Mouse (Mus musculus) MEL (cell line): ENCODE measurements at regions not wholly inside any gene's neighbourhood (a gene's known extent, or its start where the extent isn't known, plus 50 kb on each side); places are given as distances from the start of the nearest gene placed in this dataset.

Experiments
- DNase-seq: peaks from one replicate; pipeline ENCODE4 v3.0.0; 2011; ENCODE audit warnings: low read depth, low spot score
- H3K27ac ChIP-seq: 2 replicates; pipeline ENCODE4 v1.5.1; 2012; ENCODE audit warnings: low read depth, mild to moderate bottlenecking, control low read depth, low read length, moderate library complexity; ENCODE audit not compliant: control insufficient read depth
- H3K27me3 ChIP-seq, 2 experiments: fragments of 150-350 bp in 1 of 2; sonication (generic) in 1 of 2; 2 replicates each; pipeline ENCODE4 v1.6.1; 2012; ENCODE audit warnings: low read length in 2 of 2, mild to moderate bottlenecking in 2 of 2, improper control_type of control experiment in 1 of 2, moderate library complexity in 1 of 2; ENCODE audit not compliant: insufficient read depth in 2 of 2, control insufficient read depth in 1 of 2
- H3K36me3 ChIP-seq, 2 experiments: 2 replicates each; pipeline ENCODE4 v1.6.1; 2012 to 2014; ENCODE audit warnings: low read length in 2 of 2, improper control_type of control experiment in 1 of 2, inconsistent platforms in 1 of 2, mild to moderate bottlenecking in 1 of 2; ENCODE audit not compliant: insufficient read depth in 2 of 2, control insufficient read depth in 1 of 2
- H3K4me1 ChIP-seq, 2 experiments: fragments of 150-350 bp in 1 of 2; sonication (generic) in 1 of 2; 2 replicates each; pipeline ENCODE4 v1.6.1; 2012; ENCODE audit warnings: low read length in 2 of 2, improper control_type of control experiment in 1 of 2, mild to moderate bottlenecking in 1 of 2; ENCODE audit not compliant: insufficient read depth in 2 of 2, control insufficient read depth in 1 of 2
- H3K4me3 ChIP-seq, 2 experiments: fragments of 150-350 bp in 1 of 2; sonication (generic) in 1 of 2; 2 replicates each; pipeline ENCODE4 v1.5.1; 2012; ENCODE audit warnings: low read depth in 2 of 2, low read length in 2 of 2, mild to moderate bottlenecking in 2 of 2, moderate library complexity in 2 of 2, control low read depth in 1 of 2, improper control_type of control experiment in 1 of 2; ENCODE audit not compliant: control insufficient read depth in 1 of 2, insufficient read depth in 1 of 2
- H3K79me2 ChIP-seq: 2 replicates; pipeline ENCODE4 v1.6.1; 2012; ENCODE audit warnings: mild to moderate bottlenecking, low read length, moderate library complexity; ENCODE audit not compliant: control insufficient read depth, poor library complexity, insufficient read depth
- H3K9ac ChIP-seq: 2 replicates; pipeline ENCODE4 v1.6.1; 2012; ENCODE audit warnings: low read depth, mild to moderate bottlenecking, control low read depth, low read length, moderate library complexity; ENCODE audit not compliant: control insufficient read depth, poor library complexity, severe bottlenecking
- H3K9me3 ChIP-seq: fragments of 150-350 bp; sonication (generic); replicated peaks from 2 replicates; pipeline ENCODE4 v1.6.1; 2012; ENCODE audit warnings: mild to moderate bottlenecking, low read length, improper control_type of control experiment, moderate library complexity; ENCODE audit not compliant: insufficient read depth
- BHLHE40 ChIP-seq: IDR thresholded peaks from 2 replicates; pipeline ENCODE4 v1.6.1; 2012; ENCODE audit warnings: low read depth, mild to moderate bottlenecking, inconsistent platforms, low read length, improper control_type of control experiment, borderline replicate concordance
- CHD1 ChIP-seq: IDR thresholded peaks from 2 replicates; pipeline ENCODE4 v1.6.1; 2012; ENCODE audit warnings: low read depth, mild to moderate bottlenecking, inconsistent platforms, low read length, improper control_type of control experiment
- ELF1 ChIP-seq: IDR thresholded peaks from 2 replicates; pipeline ENCODE4 v1.6.1; 2014; ENCODE audit warnings: low read depth, mild to moderate bottlenecking, inconsistent platforms, low read length, improper control_type of control experiment, moderate library complexity
- EP300 ChIP-seq, 2 experiments: IDR thresholded peaks; 2 replicates each; pipeline ENCODE4 v1.6.1; 2011; ENCODE audit warnings: improper control_type of control experiment in 2 of 2, low read length in 2 of 2, low read depth in 1 of 2, mild to moderate bottlenecking in 1 of 2
- ETS1 ChIP-seq: IDR thresholded peaks from 2 replicates; pipeline ENCODE4 v1.6.1; 2012; ENCODE audit warnings: low read depth, mild to moderate bottlenecking, inconsistent platforms, low read length, improper control_type of control experiment, moderate library complexity
- GATA1 ChIP-seq: IDR thresholded peaks from 2 replicates; pipeline ENCODE4 v1.6.1; 2011; ENCODE audit warnings: low read depth, low read length, improper control_type of control experiment
- HCFC1 ChIP-seq: IDR thresholded peaks from 2 replicates; pipeline ENCODE4 v1.6.1; 2012; ENCODE audit warnings: low read depth, mild to moderate bottlenecking, inconsistent platforms, low read length, improper control_type of control experiment, moderate library complexity
- JUND ChIP-seq: IDR thresholded peaks from 2 replicates; pipeline ENCODE4 v1.6.1; 2011; ENCODE audit warnings: low read depth, mild to moderate bottlenecking, improper control_type of control experiment, low read length
- MAFK ChIP-seq: IDR thresholded peaks from 2 replicates; pipeline ENCODE4 v1.6.1; 2011; ENCODE audit warnings: low read depth, mild to moderate bottlenecking, low read length, improper control_type of control experiment, borderline replicate concordance
- MAX ChIP-seq: IDR thresholded peaks from 2 replicates; pipeline ENCODE4 v1.6.1; 2011; ENCODE audit warnings: low read length, improper control_type of control experiment
- MEF2A ChIP-seq: IDR thresholded peaks from 2 replicates; pipeline ENCODE4 v1.6.1; 2014; ENCODE audit warnings: low read depth, mild to moderate bottlenecking, inconsistent platforms, low read length, improper control_type of control experiment; ENCODE audit not compliant: poor library complexity, insufficient replicate concordance, severe bottlenecking; ENCODE audit errors: extremely low read depth
- RCOR1 ChIP-seq: IDR thresholded peaks from 2 replicates; pipeline ENCODE4 v1.6.1; 2012; ENCODE audit warnings: low read depth, mild to moderate bottlenecking, inconsistent platforms, low read length, improper control_type of control experiment
- SIN3A ChIP-seq: IDR thresholded peaks from 2 replicates; pipeline ENCODE4 v1.6.1; 2012; ENCODE audit warnings: low read length, improper control_type of control experiment, inconsistent platforms
- SMC3 ChIP-seq: IDR thresholded peaks from 2 replicates; pipeline ENCODE4 v1.6.1; 2011; ENCODE audit warnings: low read depth, low read length, improper control_type of control experiment
- TBP ChIP-seq: IDR thresholded peaks from 2 replicates; pipeline ENCODE4 v1.8.0; 2011; ENCODE audit warnings: low read depth, low read length, improper control_type of control experiment
- TCF12 ChIP-seq: IDR thresholded peaks from 2 replicates; pipeline ENCODE4 v1.6.1; 2014; ENCODE audit warnings: low read depth, mild to moderate bottlenecking, inconsistent platforms, low read length, improper control_type of control experiment, moderate library complexity
- USF2 ChIP-seq, 2 experiments: IDR thresholded peaks; 2 replicates each; pipeline ENCODE4 v1.6.1; 2011 to 2012; ENCODE audit warnings: improper control_type of control experiment in 2 of 2, low read length in 2 of 2, borderline replicate concordance in 1 of 2, inconsistent platforms in 1 of 2, low read depth in 1 of 2, mild to moderate bottlenecking in 1 of 2; ENCODE audit not compliant: insufficient read depth in 1 of 2
- ZMIZ1 ChIP-seq: IDR thresholded peaks from 2 replicates; pipeline ENCODE4 v1.6.1; 2012; ENCODE audit warnings: low read depth, mild to moderate bottlenecking, inconsistent platforms, low read length, improper control_type of control experiment, moderate library complexity

DNA sequence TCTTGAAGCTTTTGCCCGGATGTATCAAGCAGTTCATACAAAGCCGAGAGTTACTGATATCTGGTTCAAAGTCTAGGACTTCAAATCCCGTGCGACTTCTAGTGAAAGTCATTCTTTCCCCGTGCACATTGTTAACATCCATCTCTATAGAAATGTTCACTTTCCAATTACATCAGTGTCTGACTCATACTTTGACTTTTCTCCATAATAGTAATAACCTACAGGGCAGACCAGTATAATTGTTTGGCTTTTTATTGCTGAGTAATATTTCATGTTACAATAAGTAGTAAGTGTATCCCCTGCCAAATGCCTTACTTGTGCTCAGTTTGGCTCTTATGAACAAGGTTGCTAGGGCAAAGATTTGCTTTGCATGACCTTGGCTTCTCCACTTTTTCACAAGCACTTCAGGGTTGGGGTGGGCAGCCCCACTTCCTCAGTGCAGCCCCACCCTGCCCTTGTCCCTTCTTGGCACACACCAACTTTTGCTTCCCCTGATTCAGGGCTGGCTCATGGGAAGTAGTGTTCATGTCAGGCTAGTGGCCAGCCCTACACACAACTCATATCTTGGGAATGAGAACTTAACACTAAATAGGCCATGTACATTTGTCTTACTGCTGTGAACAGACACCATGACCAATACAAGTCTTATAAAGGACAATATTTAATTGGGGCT lies 229.7 kb downstream of the Ktn1 start:
- no peaks in the 10 kb centered on the region for H3K36me3 ChIP-seq
- H3K9me3 ChIP-seq, result no peaks in the 10 kb centered on the region
- no peak overlapping the region for H3K4me3 ChIP-seq
- H3K4me1 ChIP-seq, result no peaks in the 10 kb centered on the region
- H3K27ac ChIP-seq, result no peak overlapping the region
- no peak for DNase-seq
- no peaks in the 10 kb centered on the region for H3K27me3 ChIP-seq
- no peak for TF ChIP-seq BHLHE40
- TF ChIP-seq GATA1, result no peak
- H3K9ac ChIP-seq, result no peak overlapping the region
- no peaks in the 10 kb centered on the region for H3K79me2 ChIP-seq

DNA sequence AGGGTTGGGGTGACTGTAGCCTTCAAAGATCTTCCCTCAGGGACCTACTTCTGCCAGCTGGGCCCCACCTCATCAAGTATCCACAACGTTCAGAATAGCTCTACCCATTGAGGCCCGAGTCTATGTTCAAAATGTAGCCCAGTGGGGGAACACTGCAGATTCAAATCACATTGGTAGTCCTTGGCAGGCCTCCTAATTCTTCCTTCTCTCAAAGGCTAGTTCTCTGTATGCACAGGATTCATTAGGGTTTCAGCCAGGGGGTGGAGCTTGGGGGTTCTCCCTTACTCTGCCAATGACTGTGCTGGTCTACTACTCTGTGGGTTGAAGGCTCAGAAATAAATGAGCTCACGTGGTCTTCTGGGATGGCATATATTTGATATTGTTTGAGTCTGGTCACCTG lies 235.3 kb upstream of the Peli2 start:
- DNase-seq, result no peak
- H3K27me3 ChIP-seq, result no peaks in the 10 kb centered on the region
- no peak overlapping the region for H3K27ac ChIP-seq
- no peaks in the 10 kb centered on the region for H3K36me3 ChIP-seq
- H3K9me3 ChIP-seq, result no peaks in the 10 kb centered on the region
- no peak overlapping the region for H3K9ac ChIP-seq
- TF ChIP-seq SMC3, result no peak
- no peak for TF ChIP-seq EP300 (IDR thresholded peaks at IDR 0.05; ENCODE audit: low read depth in 1 of 2, low read length in 2 of 2)
- TF ChIP-seq TCF12, result no peak
- no peak for TF ChIP-seq JUND
- TF ChIP-seq ETS1, result no peak
- TF ChIP-seq BHLHE40, result no peak
- TF ChIP-seq USF2 (IDR thresholded peaks at IDR 0.05; ENCODE audit: borderline replicate concordance in 1 of 2, insufficient read depth in 1 of 2, low read depth in 1 of 2, low read length in 2 of 2), result no peak
- no peak for TF ChIP-seq GATA1
- TF ChIP-seq ELF1, result no peak
- TF ChIP-seq CHD1, result no peak
- TF ChIP-seq RCOR1, result no peak
- no peak for TF ChIP-seq HCFC1
- TF ChIP-seq MEF2A, result no peak
- no peak for TF ChIP-seq MAX
- no peak for TF ChIP-seq ZMIZ1
- no peak for TF ChIP-seq SIN3A
- no peak for TF ChIP-seq TBP
- no peak for TF ChIP-seq MAFK
- no peaks in the 10 kb centered on the region for H3K79me2 ChIP-seq
- H3K4me1 ChIP-seq, result no peaks in the 10 kb centered on the region
- H3K4me3 ChIP-seq, result no peak overlapping the region
